Mouse (Mus musculus): ENCODE measurements around the gene Dhx40.
"Not testable (repeated sequence)": the region's sequence is repeated elsewhere in the genome, so short reads cannot be mapped to it uniquely, and the experiment has no call there.

Dhx40 gene

DNA sequence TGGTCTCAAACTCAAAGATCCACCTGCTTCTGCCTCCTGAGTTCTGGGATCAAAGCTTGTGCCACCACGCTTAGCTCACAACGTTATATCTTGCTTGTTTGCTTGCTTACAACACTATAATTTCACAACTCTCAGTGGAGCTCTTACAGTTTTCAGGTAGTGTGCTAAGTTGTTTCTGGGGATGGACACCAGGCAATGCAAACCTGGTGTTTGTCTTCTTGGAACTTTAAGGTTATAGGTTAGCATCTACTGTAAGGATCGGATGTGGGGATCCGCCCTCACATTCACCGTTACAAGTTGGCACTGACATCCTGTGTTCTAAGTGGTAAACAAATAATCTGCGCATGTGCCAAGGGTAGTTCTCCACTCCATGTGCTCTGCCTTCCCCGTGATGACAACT lies 16.9 kb upstream of the Dhx40 start:
- in situ Hi-C loops (cut with MboI; ENCODE audit: low pct_unique_long_range_greater_than_20kb in 1 of 2, low sequenced_read_pairs in 2 of 2, unreplicated experiment in 1 of 2) = no loop called here

DNA sequence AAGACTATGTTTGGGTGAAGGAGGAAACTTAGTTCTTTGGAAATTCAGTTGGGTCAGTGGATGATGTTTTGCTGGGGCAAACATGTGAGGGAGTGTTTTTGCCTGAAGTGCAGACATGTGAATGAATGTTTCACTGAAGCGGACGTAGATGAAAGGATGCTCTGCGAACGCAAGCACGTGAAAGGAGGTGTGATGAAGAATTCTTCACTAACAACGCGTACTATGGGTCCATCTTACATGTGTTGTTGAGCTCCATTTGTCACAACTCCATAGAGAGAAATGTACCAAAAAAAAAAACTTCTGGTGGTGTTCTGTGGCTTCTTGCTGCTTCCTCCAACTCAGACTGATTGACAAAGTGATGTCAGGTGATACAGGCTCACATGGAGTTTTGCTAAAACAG lies 15.0 kb upstream of the Dhx40 start:
- in situ Hi-C loops (cut with MboI; ENCODE audit: low pct_unique_long_range_greater_than_20kb in 1 of 2, low sequenced_read_pairs in 2 of 2, unreplicated experiment in 1 of 2) = no loop called here

DNA sequence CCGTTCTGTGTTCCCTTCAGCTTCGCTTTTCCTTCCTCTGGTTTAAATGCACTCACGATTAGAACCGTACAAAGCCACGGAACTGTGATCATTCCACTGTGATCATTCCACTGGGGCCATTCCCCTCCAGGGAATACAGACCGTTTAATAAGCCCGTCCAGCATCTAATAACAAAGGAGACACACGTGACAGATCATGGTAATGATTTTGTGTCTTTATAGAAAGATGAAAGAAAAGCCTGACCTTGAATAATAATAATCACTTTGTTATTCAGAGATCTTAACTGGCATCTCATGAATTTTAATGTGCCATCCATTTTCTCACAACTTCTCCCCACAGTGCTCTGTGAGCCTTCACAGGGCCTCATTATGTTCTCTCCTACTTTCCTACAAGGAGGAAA lies 12.0 kb upstream of the Dhx40 start:
- in situ Hi-C loops (cut with MboI; ENCODE audit: low pct_unique_long_range_greater_than_20kb in 1 of 2, low sequenced_read_pairs in 2 of 2, unreplicated experiment in 1 of 2) = no loop called here

DNA sequence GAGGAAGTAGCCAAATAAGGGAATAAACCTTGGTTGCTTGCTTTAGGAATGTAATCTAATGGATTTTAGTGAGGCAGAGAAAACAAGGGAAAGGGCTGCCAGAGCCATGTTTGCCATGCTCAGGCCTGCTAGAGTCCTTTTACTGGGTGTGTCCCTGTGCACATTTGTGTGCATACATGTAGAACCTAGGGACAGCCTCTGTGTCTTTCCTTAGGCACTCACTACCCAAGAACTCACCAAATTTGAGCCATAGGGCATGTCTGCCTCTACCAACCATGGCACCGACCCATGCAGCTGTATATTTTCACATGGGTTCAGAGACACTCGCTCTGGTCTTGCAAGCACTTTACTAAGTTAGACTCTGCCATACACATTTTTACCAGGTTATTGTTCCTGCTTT lies 11.4 kb upstream of the Dhx40 start:
- in situ Hi-C loops (cut with MboI; ENCODE audit: low pct_unique_long_range_greater_than_20kb in 1 of 2, low sequenced_read_pairs in 2 of 2, unreplicated experiment in 1 of 2) = no loop called here

DNA sequence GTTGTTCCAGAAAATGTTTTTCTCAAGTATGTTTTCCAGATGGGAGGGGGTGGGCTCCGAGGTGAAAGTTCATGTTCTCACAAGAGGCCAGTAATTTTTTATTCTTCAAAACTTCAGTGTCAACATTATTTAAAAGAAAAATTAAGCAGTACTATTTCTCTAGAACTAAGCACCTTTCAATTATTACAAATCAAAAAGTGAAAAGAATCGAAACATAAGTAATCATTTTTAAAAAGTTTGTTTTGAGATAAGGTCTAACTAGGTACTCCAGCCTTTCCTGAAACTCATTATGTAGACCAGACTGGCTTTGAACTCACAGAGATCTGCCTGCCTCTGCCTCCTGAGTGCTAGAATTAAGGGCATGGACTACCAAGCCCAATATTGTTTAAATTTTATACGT lies 8.7 kb upstream of the Dhx40 start:
- in situ Hi-C loops (cut with MboI; ENCODE audit: low pct_unique_long_range_greater_than_20kb in 1 of 2, low sequenced_read_pairs in 2 of 2, unreplicated experiment in 1 of 2) = not testable (repeated sequence)

DNA sequence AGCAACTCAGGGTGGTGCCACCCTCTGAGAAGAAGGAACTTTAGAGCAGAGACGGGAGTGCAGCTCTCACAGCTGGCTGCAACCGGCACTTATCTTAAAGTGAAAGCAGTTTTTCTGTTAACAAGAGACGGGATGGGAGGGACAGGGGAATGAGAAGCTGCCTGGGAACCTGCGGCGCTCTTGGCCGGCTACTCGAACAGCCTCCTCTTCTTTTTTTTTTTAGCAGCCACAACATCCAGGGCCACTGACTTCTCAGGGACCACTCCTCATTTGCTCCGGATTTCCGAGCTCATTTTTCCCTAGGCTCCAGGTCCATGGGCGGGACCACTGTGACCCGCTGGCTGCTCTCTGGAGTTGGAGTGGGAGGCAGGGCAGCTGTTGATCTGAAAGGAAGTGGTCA lies 6.9 kb upstream of the Dhx40 start:
- in situ Hi-C loops (cut with MboI; ENCODE audit: low pct_unique_long_range_greater_than_20kb in 1 of 2, low sequenced_read_pairs in 2 of 2, unreplicated experiment in 1 of 2) = not testable (repeated sequence)

- in situ Hi-C loops (cut with MboI; ENCODE audit: low pct_unique_long_range_greater_than_20kb in 1 of 2, low sequenced_read_pairs in 2 of 2, unreplicated experiment in 1 of 2) = not testable (repeated sequence)
These were observed 5.7 kb upstream of the Dhx40 start for GRCm38 (mm10) chr11:86813256-86813655.

DNA sequence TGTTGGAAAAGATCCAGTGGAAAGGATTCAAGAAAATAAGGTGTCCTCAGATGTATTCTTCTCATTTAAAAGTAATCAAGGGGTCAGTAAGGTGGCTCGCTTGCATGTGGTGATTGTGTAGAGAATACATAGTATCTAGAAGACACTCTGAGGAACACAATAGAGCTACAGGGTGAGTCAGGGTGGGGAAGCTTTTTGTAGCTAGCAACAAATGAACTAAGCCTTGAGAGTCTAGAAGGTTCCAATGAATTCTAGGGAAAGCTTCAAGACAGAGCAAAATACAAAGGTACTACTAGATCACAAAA lies 3.7 kb upstream of the Dhx40 start:
- in situ Hi-C loops (cut with MboI; ENCODE audit: low pct_unique_long_range_greater_than_20kb in 1 of 2, low sequenced_read_pairs in 2 of 2, unreplicated experiment in 1 of 2) = no loop called here

- in situ Hi-C loops (cut with MboI; ENCODE audit: low pct_unique_long_range_greater_than_20kb in 1 of 2, low sequenced_read_pairs in 2 of 2, unreplicated experiment in 1 of 2) = no loop called here
These were observed 3.2 kb upstream of the Dhx40 start for GRCm38 (mm10) chr11:86810572-86811325.

GRCm38 (mm10) chr11:86809828-86810227 lies 2.3 kb upstream of the Dhx40 start:
- in situ Hi-C loops (cut with MboI; ENCODE audit: low pct_unique_long_range_greater_than_20kb in 1 of 2, low sequenced_read_pairs in 2 of 2, unreplicated experiment in 1 of 2) = no loop called here

DNA sequence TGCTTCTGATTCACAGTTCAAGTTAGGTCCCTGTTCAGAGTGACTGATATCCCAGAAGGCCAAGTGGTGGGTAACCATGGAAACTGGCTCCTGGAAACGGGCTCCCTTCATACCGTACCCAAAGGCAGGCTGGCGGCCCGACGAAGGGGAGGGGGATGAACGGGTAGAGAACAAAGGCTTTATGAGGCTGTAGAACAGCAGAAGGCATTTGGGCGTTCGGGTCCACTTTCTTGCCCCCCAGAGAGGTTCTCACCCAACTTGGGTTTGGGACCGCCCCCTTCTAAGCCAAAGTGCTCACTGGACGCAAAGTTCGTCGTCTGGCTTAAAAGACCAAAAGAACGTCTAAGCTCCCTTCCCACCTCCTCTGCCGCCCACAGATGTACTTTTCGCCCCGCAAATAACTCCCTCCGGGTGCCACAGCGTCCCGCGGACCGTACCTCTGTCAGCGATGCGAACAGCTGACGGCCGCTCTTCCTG lies 507 bp downstream of the Dhx40 start:
- in situ Hi-C loops (cut with MboI; ENCODE audit: low pct_unique_long_range_greater_than_20kb in 1 of 2, low sequenced_read_pairs in 2 of 2, unreplicated experiment in 1 of 2) = no loop called here

DNA sequence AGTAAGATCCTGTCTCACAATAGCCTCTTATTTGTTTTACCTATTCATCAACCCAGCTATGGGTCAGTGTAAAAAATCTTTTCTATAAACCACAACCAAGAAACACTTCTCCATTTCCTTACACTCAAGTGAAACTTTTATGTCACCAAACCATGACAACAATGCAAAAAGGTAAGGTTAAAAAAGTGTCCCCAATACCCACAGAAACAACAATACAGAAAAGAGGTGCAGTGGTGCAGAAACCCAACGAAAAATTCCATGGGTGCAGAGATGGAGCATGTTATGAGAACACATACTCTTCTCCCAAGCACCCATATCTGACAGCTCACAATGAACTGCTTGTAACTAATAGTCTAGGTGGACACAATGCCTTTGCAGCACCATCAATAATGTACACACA lies 13.4 kb downstream of the Dhx40 start:
- in situ Hi-C loops (cut with MboI; ENCODE audit: low pct_unique_long_range_greater_than_20kb in 1 of 2, low sequenced_read_pairs in 2 of 2, unreplicated experiment in 1 of 2) = no loop called here

DNA sequence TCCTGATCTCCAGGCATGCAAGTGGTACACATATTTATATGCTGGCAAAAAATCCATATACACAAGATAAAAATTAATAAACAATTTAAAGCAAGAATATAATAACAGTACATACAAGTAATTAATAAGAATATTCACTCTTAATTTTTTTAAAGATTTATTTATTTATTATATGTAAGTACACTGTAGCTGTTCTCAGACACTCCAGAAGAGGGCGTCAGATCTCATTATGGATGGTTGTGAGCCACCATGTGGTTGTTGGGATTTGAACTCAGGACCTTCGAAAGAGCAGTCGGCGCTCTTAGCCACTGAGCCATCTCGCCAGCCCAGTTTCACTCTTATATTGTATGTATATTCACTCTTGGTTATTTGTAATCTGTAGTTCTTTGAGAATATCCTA lies 20.1 kb downstream of the Dhx40 start:
- in situ Hi-C loops (cut with MboI; ENCODE audit: low pct_unique_long_range_greater_than_20kb in 1 of 2, low sequenced_read_pairs in 2 of 2, unreplicated experiment in 1 of 2) = not testable (repeated sequence)

GRCm38 (mm10) chr11:86785767-86786166 lies 21.8 kb downstream of the Dhx40 start:
- in situ Hi-C loops (cut with MboI; ENCODE audit: low pct_unique_long_range_greater_than_20kb in 1 of 2, low sequenced_read_pairs in 2 of 2, unreplicated experiment in 1 of 2) = no loop called here

DNA sequence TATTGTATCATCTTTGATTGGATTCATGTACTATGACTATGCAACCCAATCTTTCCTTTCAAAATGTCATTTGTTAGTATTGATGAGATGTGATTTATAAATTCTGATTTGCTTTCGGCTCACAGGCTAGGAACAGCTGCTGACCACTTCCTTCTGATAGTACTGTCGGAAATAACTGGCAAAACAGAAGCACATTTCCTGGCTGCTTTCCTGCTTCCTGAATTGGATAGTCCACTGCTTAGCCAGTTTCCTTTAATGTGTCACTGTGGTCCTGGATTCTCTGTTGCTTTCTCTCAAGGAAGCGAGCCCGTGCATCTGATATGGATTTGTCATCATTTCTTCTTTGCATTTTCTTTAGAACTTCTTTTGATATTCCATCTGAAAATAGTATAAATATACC lies 37.7 kb downstream of the Dhx40 start:
- in situ Hi-C loops (cut with MboI; ENCODE audit: low pct_unique_long_range_greater_than_20kb in 1 of 2, low sequenced_read_pairs in 2 of 2, unreplicated experiment in 1 of 2) = no loop called here

GRCm38 (mm10) chr11:86764501-86764900 lies 43.0 kb downstream of the Dhx40 start:
- in situ Hi-C loops (cut with MboI; ENCODE audit: low pct_unique_long_range_greater_than_20kb in 1 of 2, low sequenced_read_pairs in 2 of 2, unreplicated experiment in 1 of 2) = no loop called here

GRCm38 (mm10) chr11:86763127-86763526 lies 44.4 kb downstream of the Dhx40 start:
- in situ Hi-C loops (cut with MboI; ENCODE audit: low pct_unique_long_range_greater_than_20kb in 1 of 2, low sequenced_read_pairs in 2 of 2, unreplicated experiment in 1 of 2) = not testable (repeated sequence)

- in situ Hi-C loops (cut with MboI; ENCODE audit: low pct_unique_long_range_greater_than_20kb in 1 of 2, low sequenced_read_pairs in 2 of 2, unreplicated experiment in 1 of 2) = no loop called here
These were observed 47.2 kb downstream of the Dhx40 start for GRCm38 (mm10) chr11:86760357-86760756.

DNA sequence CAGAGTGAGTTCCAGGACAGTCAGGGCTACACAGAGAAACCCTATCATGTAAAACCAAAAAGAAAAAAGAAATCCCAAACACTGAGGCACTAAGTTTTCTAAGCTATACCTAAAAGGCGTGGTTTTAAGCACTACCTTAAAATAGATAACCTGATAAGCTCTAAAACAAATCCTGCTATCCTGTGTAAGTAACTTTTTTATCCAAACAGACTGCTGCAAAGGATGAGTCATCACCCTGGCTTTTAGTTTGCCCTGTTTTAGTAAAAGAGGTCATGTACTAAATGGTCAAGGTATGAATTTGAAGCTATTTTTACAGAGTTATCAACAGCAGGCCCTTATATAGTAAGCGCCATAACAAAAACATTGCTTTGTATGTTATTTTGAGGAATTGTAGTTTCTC lies 47.7 kb downstream of the Dhx40 start:
- in situ Hi-C loops (cut with MboI; ENCODE audit: low pct_unique_long_range_greater_than_20kb in 1 of 2, low sequenced_read_pairs in 2 of 2, unreplicated experiment in 1 of 2) = no loop called here

DNA sequence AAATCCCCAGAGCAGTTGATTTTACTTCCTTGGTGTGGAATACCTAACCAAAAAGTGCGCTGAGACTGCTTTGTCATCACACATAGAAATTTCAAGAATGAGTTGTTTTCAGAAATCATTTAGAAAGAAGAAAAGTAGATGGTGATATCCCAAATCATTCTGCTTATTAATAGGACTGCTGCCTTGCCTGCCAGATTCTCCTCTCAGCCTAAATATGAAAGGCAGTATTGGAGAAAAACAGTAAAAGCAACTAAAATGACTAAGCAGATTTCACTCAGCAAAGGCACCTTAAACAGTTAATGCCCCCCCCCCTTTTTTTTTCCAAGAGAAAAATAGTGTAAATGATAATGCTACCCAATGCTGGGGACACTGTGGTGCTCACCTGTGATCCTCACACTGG lies 48.3 kb downstream of the Dhx40 start:
- in situ Hi-C loops (cut with MboI; ENCODE audit: low pct_unique_long_range_greater_than_20kb in 1 of 2, low sequenced_read_pairs in 2 of 2, unreplicated experiment in 1 of 2) = no loop called here

GRCm38 (mm10) chr11:86758559-86758958 lies 49.0 kb downstream of the Dhx40 start:
- in situ Hi-C loops (cut with MboI; ENCODE audit: low pct_unique_long_range_greater_than_20kb in 1 of 2, low sequenced_read_pairs in 2 of 2, unreplicated experiment in 1 of 2) = no loop called here

Measured in mouse embryonic stem cell (cell line).